Mouse (Mus musculus) thymus, adult 2 months (tissue): ENCODE data around the gene Dhx35.

Experiments
- CTCF ChIP-seq: fragments of 200-500 bp; IDR thresholded peaks from 2 replicates; pipeline ENCODE4 v1.5.1; 2012; ENCODE audit warnings: mild to moderate bottlenecking, control low read depth, low read length, moderate library complexity, borderline replicate concordance; ENCODE audit not compliant: control insufficient read depth, poor library complexity, insufficient read depth; ENCODE audit errors: extremely low read depth
- POLR2A ChIP-seq: fragments of 200-500 bp; IDR thresholded peaks from 2 replicates; pipeline ENCODE4 v1.6.1; 2012; ENCODE audit warnings: mild to moderate bottlenecking, low read length, control low read depth, moderate library complexity; ENCODE audit not compliant: control insufficient read depth, poor library complexity, insufficient read depth; ENCODE audit errors: extremely low read depth

- TF ChIP-seq CTCF, result peak; percentile 87; the same call in 1 of the 2 replicates
- no peak for TF ChIP-seq POLR2A
Measured at GRCm38 (mm10) chr2:158863341-158864125, 68.9 kb downstream of the Dhx35 start.
